Mouse (Mus musculus) ES-E14 (cell line): ENCODE measurements at regions not wholly inside any gene's neighbourhood (a gene's known extent, or its start where the extent isn't known, plus 50 kb on each side); places are given as distances from the start of the nearest gene placed in this dataset.

Experiments used
- MAFK ChIP-seq: IDR thresholded peaks from 2 replicates; pipeline ENCODE4 v1.6.1; 2014; ENCODE audit warnings: mild to moderate bottlenecking, low read depth, low read length, inconsistent platforms; ENCODE audit not compliant: insufficient read depth
- ZC3H11A ChIP-seq: IDR thresholded peaks from 2 replicates; pipeline ENCODE4 v1.6.1; 2012; ENCODE audit warnings: low read depth, mild to moderate bottlenecking, inconsistent platforms, low read length, borderline replicate concordance
- ZNF384 ChIP-seq: IDR thresholded peaks from 2 replicates; pipeline ENCODE4 v1.6.1; 2012; ENCODE audit warnings: low read depth, low read length, inconsistent platforms

- TF ChIP-seq ZNF384: no peak
- TF ChIP-seq MAFK: no peak
- no peak for TF ChIP-seq ZC3H11A
Observed at GRCm38 (mm10) chr3:149987801-149988200, 997.4 kb upstream of the Adgrl2 start.
